Mouse (Mus musculus) neural tube, embryonic 11.5 days (tissue): Measurements from ENCODE around the gene T. TPM values are rescaled to one million over a fixed set of nuclear protein-coding genes. Genes with fewer than 3 reads are reported as not detected.

Experiments
- ATAC-seq: fragments of 200-750 bp; cut with Nextera tagmentation; 2 replicates; pipeline ENCODE4 v1.8.0; 2017; ENCODE audit warnings: moderate number of reproducible peaks, mild to moderate bottlenecking, moderate TSS enrichment, moderate library complexity; ENCODE audit not compliant: insufficient read depth, low FRiP score, low TSS enrichment
- DNase-seq: peaks from one replicate; pipeline ENCODE4 v3.0.0-alpha.2; 2015; ENCODE audit warnings: low spot score
- H3K27ac ChIP-seq: fragments of 300-500 bp; sonication (generic); 2 replicates; pipeline ENCODE4 v1.5.1; 2014; ENCODE audit warnings: low read depth, mild to moderate bottlenecking, low read length
- H3K27me3 ChIP-seq: fragments of 300-500 bp; sonication (generic); 2 replicates; pipeline ENCODE4 v1.6.1; 2014; ENCODE audit warnings: mild to moderate bottlenecking, low read length, mixed read lengths; ENCODE audit not compliant: control insufficient read depth, insufficient read depth
- H3K36me3 ChIP-seq: fragments of 300-500 bp; sonication (generic); 2 replicates; pipeline ENCODE4 v1.6.1; 2014; ENCODE audit warnings: mild to moderate bottlenecking, low read length, moderate library complexity, mixed read lengths; ENCODE audit not compliant: control insufficient read depth, insufficient read depth
- H3K4me1 ChIP-seq: fragments of 300-500 bp; sonication (generic); 2 replicates; pipeline ENCODE4 v1.6.1; 2014; ENCODE audit warnings: low read length, mixed read lengths; ENCODE audit not compliant: control insufficient read depth, insufficient read depth
- H3K4me2 ChIP-seq: fragments of 300-500 bp; sonication (generic); 2 replicates; pipeline ENCODE4 v1.6.1; 2014; ENCODE audit warnings: low read depth, mild to moderate bottlenecking, moderate library complexity
- H3K4me3 ChIP-seq: fragments of 300-500 bp; sonication (generic); 2 replicates; pipeline ENCODE4 v1.5.1; 2014; ENCODE audit warnings: low read depth, low read length
- H3K9ac ChIP-seq: fragments of 300-500 bp; sonication (generic); 2 replicates; pipeline ENCODE4 v1.6.1; 2014; ENCODE audit warnings: mild to moderate bottlenecking, low read length
- H3K9me3 ChIP-seq: fragments of 300-500 bp; sonication (generic); 2 replicates; pipeline ENCODE4 v1.6.1; 2016; ENCODE audit warnings: low read length; ENCODE audit not compliant: control insufficient read depth
- WGBS: fragments of 180-500 bp; shearing (Covaris S2); extraction: QIAGEN DNeasy Blood & Tissue Kit; methylation state at CpG from one replicate; pipeline ENCODE4 v1.1.7; 2014; 5-methylcytosine and 5-hydroxymethylcytosine counted together
- polyA plus RNA-seq: library from polyadenylated mRNA; unstranded; fragments of >200 nt; fragmentation: Nextera tagmentation; extraction: Ambion mirVana; gene quantifications from 2 replicates; pipeline ENCODE4 v1.2.1, GENCODE M21; 2014

Gene T
- polyA plus RNA-seq, 1 experiment from 2014 or later = 2.1 TPM

DNA sequence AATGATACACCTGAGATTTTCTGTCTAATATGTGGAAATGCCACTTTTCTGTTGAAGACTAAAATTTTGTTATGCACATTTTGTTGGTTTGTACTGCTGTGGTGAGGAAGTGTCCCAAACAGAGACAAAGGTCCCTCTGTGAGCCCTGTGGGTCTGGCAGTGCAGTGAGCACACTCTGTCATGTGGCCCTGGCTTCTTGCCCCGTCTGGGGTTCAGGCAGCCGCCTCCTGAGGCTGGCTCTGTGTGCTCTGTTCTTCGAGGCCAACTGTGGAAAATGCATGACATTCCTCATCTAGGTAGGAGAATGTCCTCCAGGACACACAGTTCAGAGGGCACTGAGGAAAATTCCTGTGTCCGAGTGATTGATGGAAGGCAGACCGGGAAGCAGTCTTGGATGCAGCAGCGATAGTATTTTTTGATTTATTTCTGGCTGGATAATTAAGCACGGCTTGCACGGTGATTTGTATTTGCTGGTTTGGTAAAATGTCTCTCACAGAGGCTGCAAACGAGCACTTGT is 13.5 kb downstream of the T start:
- 22% methylated on average over 9 of the region's 9 CpGs for WGBS

DNA sequence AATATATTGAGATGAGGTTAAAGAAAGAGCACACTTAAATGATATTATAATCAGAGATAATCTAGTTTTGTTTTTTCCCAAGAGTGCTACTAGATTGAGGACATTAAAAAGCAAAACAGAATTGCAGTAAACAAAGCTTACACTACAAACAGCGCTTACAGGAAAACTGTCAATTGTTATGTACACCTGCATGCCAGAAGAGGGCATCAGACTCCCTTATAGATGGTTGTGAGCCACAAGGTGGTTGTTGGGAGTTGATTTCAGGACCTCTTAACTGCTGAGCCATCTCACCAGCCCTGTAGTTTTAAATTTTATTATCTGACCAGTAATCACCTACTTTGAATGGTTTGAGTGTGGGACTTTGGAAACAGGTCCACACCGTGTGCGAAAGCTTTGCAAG is 14.1 kb downstream of the T start:
- Histone ChIP-seq H3K27me3 (no peaks in the 10 kb centered on the region), H3K4me3 (no peak overlapping the region)
- 68% methylated on average over 3 of the region's 3 CpGs for WGBS

More for the DNA sequence above, 13.5 kb downstream of the T start:
- Histone ChIP-seq H3K4me2 (no peak overlapping the region), H3K36me3 (no peaks in the 10 kb centered on the region), H3K9me3 (no peaks in the 10 kb centered on the region), H3K4me3 (no peak overlapping the region), H3K4me1 (no peaks in the 10 kb centered on the region), H3K27me3 (no peaks in the 10 kb centered on the region), H3K9ac (no peak overlapping the region), H3K27ac (no peak overlapping the region)
- no peak for DNase-seq
- no peak for ATAC-seq

DNA sequence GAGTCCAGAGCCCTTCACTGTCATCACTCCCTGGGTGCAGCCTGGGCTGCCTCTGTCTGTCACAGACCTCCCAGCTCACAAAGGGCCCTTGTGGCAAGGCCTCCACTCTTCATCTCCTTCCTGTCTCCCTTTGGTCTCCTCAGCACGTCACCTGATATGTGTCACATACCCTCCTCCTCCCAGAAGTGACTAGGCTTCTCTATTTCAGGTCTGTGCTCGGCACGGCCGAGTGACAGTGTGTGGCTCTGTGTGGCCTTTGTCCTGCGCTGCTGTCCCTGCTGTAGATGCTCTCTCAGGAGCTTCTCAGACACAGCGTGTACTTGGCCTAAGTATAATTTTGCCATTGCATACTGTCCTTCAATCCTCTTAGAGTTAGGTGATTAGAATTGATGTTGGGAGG is 21.0 kb downstream of the T start:
- no peaks in the 10 kb centered on the region for H3K36me3 ChIP-seq
- no peaks in the 10 kb centered on the region for H3K27me3 ChIP-seq
- H3K27ac ChIP-seq = no peak overlapping the region
- no peaks in the 10 kb centered on the region for H3K9me3 ChIP-seq
- 60% methylated on average over 6 of the region's 6 CpGs for WGBS
- no peak overlapping the region for H3K4me3 ChIP-seq
- no peak overlapping the region for H3K4me2 ChIP-seq
- no peak for DNase-seq
- ATAC-seq = no peak
- H3K9ac ChIP-seq = no peak overlapping the region
- no peaks in the 10 kb centered on the region for H3K4me1 ChIP-seq

More for the DNA sequence above, 14.1 kb downstream of the T start:
- H3K4me2 ChIP-seq = no peak overlapping the region
- H3K9ac ChIP-seq = no peak overlapping the region
- no peak for ATAC-seq
- no peak overlapping the region for H3K27ac ChIP-seq
- H3K36me3 ChIP-seq = no peaks in the 10 kb centered on the region
- no peaks in the 10 kb centered on the region for H3K9me3 ChIP-seq
- no peak for DNase-seq
- no peaks in the 10 kb centered on the region for H3K4me1 ChIP-seq

DNA sequence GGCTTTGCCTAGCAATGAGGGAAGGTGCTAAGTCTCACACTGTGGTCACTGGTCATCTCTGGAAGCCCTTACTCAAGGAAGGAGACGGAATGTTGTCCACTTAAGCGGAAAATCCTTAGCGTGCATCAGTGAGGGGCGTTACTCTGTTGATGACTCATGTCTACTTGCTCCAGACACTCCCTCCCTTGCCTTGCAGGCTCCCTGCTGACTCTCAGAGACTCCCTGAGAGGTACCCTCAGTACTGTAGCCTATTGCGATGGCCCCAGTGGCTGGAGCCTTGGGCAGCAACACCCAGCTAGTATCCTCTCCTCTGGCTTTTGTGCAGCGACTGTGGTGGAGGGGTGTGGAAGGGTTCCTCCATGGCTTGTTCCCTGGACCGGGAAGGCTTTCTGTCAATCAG is 21.4 kb downstream of the T start:
- Histone ChIP-seq H3K4me1 (no peaks in the 10 kb centered on the region), H3K4me2 (no peak overlapping the region), H3K27ac (no peak overlapping the region), H3K9me3 (no peaks in the 10 kb centered on the region), H3K36me3 (no peaks in the 10 kb centered on the region), H3K4me3 (no peak overlapping the region), H3K27me3 (no peaks in the 10 kb centered on the region), H3K9ac (no peak overlapping the region)
- WGBS = 64% methylated on average over 7 of the region's 7 CpGs
- ATAC-seq (no peak), DNase-seq (no peak)

DNA sequence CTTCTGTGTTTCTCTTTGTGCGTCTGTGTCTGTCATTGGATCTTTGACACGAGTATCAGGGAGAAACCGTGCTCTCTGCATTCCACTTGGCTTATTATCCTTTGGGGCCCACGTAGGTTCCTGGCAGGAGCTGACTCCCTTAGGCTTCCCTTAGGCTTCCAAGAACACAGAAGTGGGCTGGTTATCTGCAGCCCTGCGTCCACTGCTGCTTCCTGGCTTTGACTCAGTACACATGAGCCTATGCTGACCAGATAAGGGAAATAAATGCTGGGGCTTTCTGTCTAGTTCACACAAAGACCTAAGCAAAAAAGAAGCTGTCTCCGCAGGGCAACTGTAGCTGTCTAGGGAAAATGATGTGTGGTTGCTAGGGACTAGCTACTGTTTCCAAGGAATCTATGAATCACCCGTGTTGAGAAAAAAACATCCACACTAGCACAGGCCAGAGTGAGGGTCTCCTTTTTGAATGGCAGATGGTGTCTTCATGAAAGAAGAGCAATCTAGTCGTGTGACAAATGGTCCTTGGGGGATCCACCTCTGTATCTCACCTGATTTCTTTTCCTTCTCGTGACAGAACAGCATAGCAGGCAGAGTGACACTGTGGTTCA is 22.7 kb downstream of the T start:
- H3K4me2 ChIP-seq = no peak overlapping the region
- H3K4me1 ChIP-seq = no peaks in the 10 kb centered on the region
- no peak overlapping the region for H3K4me3 ChIP-seq
- ATAC-seq = no peak
- H3K9me3 ChIP-seq = no peaks in the 10 kb centered on the region
- no peaks in the 10 kb centered on the region for H3K36me3 ChIP-seq
- no peak overlapping the region for H3K9ac ChIP-seq
- 64% methylated on average over 9 of the region's 9 CpGs for WGBS
- H3K27me3 ChIP-seq = no peaks in the 10 kb centered on the region
- DNase-seq = no peak
- no peak overlapping the region for H3K27ac ChIP-seq

DNA sequence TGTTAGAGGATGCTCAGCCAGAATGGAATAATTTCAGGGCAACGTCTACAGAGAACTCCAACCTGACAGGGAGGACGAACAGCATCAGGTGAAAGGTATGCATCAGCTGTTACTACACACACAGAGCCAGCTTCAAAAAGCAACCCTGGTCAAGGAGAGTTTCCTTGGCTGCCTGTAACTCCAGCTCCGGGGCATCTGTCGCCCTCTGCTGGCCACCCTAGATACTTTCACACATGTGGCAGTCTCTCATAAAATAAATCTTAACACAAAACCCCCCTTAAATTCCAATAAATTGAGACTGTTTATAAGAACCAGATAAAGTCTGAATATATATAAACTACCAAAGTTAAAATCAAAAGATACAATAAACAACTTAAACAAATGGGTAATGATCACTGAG is 27.3 kb downstream of the T start:
- no peak overlapping the region for H3K4me2 ChIP-seq
- ATAC-seq (no peak), DNase-seq (peak; percentile 67)
- no peaks in the 10 kb centered on the region for H3K9me3 ChIP-seq
- WGBS = 7% methylated on average over 4 of the region's 4 CpGs
- no peaks in the 10 kb centered on the region for H3K4me1 ChIP-seq
- H3K36me3 ChIP-seq = no peaks in the 10 kb centered on the region
- no peak overlapping the region for H3K9ac ChIP-seq
- no peak overlapping the region for H3K27ac ChIP-seq
- no peak overlapping the region for H3K4me3 ChIP-seq
- no peaks in the 10 kb centered on the region for H3K27me3 ChIP-seq

DNA sequence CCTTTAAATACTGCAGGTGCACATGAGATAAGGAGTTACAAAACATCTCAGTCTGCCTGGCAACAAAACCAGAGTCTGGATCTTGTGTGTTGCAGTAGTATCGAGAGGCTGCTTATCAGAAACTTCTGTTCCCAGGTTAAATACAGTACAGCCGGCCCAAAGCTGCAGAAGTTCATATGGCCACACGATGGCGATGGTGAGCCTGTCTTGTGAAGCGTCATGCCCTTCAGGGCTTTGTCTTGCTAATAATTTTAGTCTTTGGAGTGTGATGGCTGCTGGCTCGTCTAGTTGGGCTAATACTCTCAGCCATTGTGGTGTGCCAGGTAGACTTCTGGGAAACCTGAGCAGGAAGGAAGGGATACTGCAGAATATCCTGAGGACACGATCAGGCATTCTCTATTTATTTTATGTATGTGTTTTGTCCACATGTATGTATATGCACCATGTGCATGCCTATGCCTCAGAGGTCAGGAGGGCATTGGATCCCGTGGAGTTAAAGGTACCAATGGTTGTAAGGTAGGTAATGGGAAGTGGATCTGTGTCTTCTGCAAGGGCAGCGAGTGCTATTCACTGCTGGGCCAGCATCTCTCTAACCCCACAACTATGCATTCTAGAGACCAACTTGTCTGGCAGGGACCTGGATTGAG is 29.4 kb downstream of the T start:
- no peaks in the 10 kb centered on the region for H3K27me3 ChIP-seq
- ATAC-seq = peak; percentile 38; the same call in 1 of the 2 replicates
- no peak overlapping the region for H3K4me2 ChIP-seq
- no peaks in the 10 kb centered on the region for H3K4me1 ChIP-seq
- H3K4me3 ChIP-seq = no peak overlapping the region
- H3K9ac ChIP-seq = no peak overlapping the region
- no peaks in the 10 kb centered on the region for H3K36me3 ChIP-seq
- 24% methylated on average over 9 of the region's 9 CpGs for WGBS
- peak; percentile 84 for DNase-seq
- H3K27ac ChIP-seq = no peak overlapping the region
- H3K9me3 ChIP-seq = no peaks in the 10 kb centered on the region

DNA sequence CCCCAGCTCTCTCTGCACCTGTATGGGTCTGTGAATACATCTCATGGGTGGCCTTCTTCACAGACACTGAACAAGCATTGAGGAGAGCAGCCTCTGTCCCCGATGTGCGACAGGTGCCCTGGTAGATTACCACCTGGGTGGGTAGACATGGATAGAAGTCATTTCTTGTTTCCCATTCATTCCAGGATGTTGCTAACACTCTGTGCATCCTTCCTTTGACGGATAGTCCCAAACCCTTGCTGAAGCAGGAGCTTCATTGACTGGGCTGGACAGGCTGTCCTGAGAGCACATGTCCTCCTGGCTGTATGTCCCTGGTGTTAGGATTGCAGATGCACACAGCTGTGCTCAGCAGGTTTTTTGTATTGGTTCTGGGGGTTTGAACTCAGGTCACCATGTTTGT is 33.5 kb downstream of the T start:
- Histone ChIP-seq H3K27ac (no peak overlapping the region), H3K4me3 (no peak overlapping the region), H3K36me3 (no peaks in the 10 kb centered on the region), H3K27me3 (no peaks in the 10 kb centered on the region), H3K4me1 (no peaks in the 10 kb centered on the region), H3K9me3 (no peaks in the 10 kb centered on the region), H3K9ac (no peak overlapping the region), H3K4me2 (no peak overlapping the region)
- 85% methylated on average over 3 of the region's 3 CpGs for WGBS
- no peak for DNase-seq
- ATAC-seq = no peak

DNA sequence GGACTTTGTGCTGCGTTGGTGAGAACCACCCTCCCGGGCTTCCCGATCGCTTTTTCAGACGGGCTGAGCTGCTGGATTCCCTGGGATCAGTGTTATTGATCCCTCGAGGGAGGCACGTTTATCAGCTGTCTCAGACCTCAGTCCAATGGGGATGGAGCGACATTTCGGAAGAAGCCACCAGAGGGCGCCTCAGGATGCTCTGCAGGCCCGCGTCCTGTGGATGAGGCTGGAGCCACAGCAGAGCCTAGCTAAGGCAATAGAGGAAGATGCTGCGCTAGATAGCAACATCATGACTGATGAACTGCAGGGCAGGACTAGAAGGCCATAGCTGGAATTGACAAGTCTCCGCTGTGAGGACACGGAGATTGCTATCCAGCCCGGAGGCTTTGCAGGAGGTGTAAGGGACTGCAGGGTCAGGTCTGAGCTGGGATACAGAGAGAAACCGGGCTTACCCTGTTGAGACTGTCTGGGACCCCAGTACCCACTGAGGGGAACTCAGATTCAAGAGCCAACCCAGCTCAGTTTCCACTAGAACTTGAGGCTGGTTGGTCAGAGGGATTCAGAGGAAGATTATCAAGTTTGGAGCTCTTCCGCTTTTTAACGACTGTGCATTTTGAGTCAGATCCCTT is 34.6 kb downstream of the T start:
- Histone ChIP-seq H3K27me3 (no peaks in the 10 kb centered on the region), H3K9ac (no peak overlapping the region), H3K36me3 (no peaks in the 10 kb centered on the region), H3K4me3 (no peak overlapping the region), H3K4me2 (no peak overlapping the region), H3K9me3 (no peaks in the 10 kb centered on the region), H3K4me1 (no peaks in the 10 kb centered on the region), H3K27ac (no peak overlapping the region)
- DNase-seq = peak; percentile 87
- WGBS = 17% methylated on average over 19 of the region's 19 CpGs
- ATAC-seq = no peak
